Mouse (Mus musculus) lung, postnatal 0 days (tissue): ENCODE measurements around the gene Mphosph9.

Source experiments
- CTCF ChIP-seq: IDR thresholded peaks from 2 replicates; pipeline ENCODE4 v1.5.1; 2016; ENCODE audit warnings: antibody characterized with exemption, mild to moderate bottlenecking
- EP300 ChIP-seq: IDR thresholded peaks from 2 replicates; pipeline ENCODE4 v1.6.1; 2016; ENCODE audit warnings: antibody characterized with exemption, mild to moderate bottlenecking, control low read depth

DNA sequence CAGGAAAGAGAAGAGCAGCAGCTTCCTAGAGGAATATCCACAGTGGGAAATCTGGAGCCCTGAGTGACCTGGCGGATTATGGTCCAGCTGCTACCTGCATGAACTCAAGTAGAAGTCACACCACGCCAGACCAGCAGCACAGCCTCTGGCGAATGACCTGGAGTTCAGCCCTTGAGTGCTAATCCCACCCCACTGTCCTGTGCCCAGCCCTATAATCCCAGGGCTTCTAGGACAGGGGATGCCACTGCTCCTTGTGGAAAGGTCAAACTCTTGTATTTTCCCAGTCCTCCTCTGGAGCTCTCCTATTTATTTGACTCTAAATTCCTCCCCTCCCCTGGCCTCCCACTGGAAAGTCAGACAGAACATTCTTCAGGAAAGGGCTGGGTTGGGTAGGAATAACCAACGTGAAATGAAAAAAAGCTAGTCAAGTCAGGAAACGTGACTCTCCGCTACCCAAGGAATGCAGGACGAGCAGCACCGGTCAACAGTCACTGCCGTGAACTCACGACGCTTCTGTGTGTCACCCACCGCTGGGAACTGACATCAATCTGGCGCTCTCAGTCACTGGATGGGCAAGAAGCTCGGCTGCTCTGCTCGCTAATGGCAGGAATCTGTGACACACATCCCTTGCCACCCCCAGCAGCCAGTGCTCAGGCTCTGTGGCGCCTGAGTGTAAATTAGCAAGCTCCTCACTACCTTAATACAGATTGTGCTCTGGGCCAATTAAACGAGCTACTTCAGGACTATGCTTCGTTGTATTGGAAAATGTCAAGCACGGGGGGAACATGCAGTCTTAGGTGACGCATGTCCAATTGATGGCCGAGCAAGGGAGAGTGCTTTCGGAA, 86.7 kb downstream of the Mphosph9 start:
- TF ChIP-seq CTCF (no peak), EP300 (0 out of 2 replicates have a peak, but pooled peaks have one; percentile 19)
